Mouse (Mus musculus) heart, postnatal 14 days (tissue): ENCODE measurements around the gene Carnmt1. TPM values are rescaled to one million over a fixed set of nuclear protein-coding genes. Genes with fewer than 3 reads are reported as not detected.

Experiments used
- DNase-seq, 2 experiments: peaks; one replicate each; pipeline ENCODE4 v3.0.0; 2021 to 2022
- intact Hi-C: fragments of 180-260 bp; cut with DNase I; formaldehyde crosslinking; loops from one replicate; pipeline ENCODE4 v1.15.1; 2025
- total RNA-seq, 2 experiments: library from RNA; stranded (reverse); gene quantifications; 2 replicates each; pipeline ENCODE4 v1.2.3; 2021

Carnmt1 gene
- total RNA-seq, 2 experiments from 2014 or later = 23.1 to 24.7 TPM

DNA sequence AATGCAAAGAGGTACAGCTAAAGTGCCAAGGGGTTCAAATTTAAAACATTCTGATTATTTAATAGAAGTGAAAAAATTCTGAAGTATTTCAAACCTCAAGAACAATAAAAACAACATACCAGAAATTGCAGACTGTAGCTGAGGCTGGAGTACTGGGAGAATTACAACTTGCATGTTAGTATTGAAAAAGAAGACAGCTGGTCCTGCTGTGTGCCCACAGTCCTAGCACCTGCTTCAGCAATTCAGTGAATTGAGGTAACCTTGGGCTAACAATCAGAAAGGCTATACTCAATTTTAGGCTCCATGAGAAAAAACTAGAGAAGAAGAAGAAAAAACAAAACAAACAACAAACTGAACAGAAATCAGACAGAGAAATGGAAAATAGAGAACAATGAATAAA is 37.5 kb downstream of the Carnmt1 start:
- intact Hi-C loops = no loop called here

DNA sequence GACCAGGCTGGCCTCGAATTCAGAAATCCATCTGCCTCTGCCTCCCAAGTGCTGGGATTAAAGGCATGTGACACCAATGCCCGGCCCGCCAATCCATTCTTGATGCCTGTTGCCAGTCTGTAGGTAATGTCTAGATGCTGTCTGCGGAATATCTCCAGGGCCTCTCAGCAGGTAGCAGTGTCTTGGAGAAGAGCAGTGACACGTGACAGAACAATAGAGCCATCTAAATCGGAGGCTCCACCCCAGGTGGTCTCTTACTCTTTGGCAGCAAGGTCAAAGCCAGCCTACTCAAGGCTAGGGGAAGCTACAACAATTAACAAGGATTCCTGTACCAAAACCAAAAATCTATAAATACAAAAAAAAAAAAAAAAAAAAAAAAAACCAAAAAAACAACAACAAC is 40.3 kb downstream of the Carnmt1 start:
- DNase-seq = no peak
- intact Hi-C loops = loop anchor here (5.0 to 10.0 kb wide), 4 partner anchors 39 to 1316 kb away; partner anchors contain the start of genes Carnmt1 and Rfk

More for the DNA sequence above, 37.5 kb downstream of the Carnmt1 start:
- no peak for DNase-seq

GRCm38 (mm10) chr19:18711589-18711988 is 41.0 kb downstream of the Carnmt1 start:
- no peak for DNase-seq
- intact Hi-C loops = loop anchor here (5.0 to 10.0 kb wide), 4 partner anchors 39 to 1317 kb away; partner anchors contain the start of genes Carnmt1 and Rfk

DNA sequence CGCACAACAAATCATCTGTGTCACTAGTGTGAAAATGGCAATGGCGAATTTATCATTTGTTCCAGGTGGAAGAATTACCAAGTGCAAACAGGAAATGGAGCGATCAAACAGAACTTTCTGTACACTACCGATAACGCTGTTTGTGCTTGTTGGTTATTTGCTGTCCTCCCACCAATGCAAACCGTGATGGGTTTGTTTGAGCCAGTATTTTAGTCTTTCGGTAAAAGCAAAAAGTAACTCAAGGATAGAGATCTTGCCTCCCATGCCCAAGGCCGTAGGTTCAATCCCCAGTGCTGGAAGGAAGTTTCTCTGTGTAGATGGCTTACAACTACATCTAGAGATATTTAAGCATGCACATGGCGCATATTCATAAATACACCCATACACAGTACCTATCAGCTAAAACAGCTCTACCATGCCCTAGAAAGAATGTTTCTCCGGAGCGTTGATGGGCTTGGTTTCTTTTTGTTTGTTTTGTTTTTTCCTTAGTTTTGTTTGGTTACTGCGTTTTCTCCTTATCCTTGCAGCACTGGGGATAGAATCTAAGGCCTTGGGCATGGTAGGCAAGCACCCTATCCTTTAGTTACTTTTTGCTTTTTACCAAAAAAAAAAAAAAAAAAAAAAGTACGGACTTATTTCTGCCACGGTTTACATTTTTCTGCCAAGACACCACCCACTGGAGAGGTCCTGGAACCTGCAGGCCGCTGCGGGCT is 41.7 kb downstream of the Carnmt1 start:
- intact Hi-C loops = loop anchor here (5.0 to 10.0 kb wide), 4 partner anchors 40 to 1318 kb away; partner anchors contain the start of genes Carnmt1 and Rfk

GRCm38 (mm10) chr19:18712866-18713300 is 42.3 kb downstream of the Carnmt1 start, which contains the start of gene D030056L22Rik:
Gene D030056L22Rik (plus strand): TSS chr19:18713193.
- intact Hi-C loops = loop anchor here (5.0 to 10.0 kb wide), 4 partner anchors 41 to 1318 kb away; partner anchors contain the start of genes Carnmt1 and Rfk

More for the DNA sequence above, 41.7 kb downstream of the Carnmt1 start:
- DNase-seq = no peak

GRCm38 (mm10) chr19:18713357-18713756 is 42.8 kb downstream of the Carnmt1 start:
- DNase-seq = peak; percentile 64 to 66
- intact Hi-C loops = loop anchor here (5.0 to 10.0 kb wide), 4 partner anchors 41 to 1319 kb away; partner anchors contain the start of genes Carnmt1 and Rfk

More at GRCm38 (mm10) chr19:18712866-18713300, 42.3 kb downstream of the Carnmt1 start, which contains the start of gene D030056L22Rik:
- DNase-seq = peak; percentile 99

GRCm38 (mm10) chr19:18716374-18716773 is 45.8 kb downstream of the Carnmt1 start:
- DNase-seq = peak; percentile 66 to 79
- intact Hi-C loops = loop anchor here (10.0 kb wide), 1 partner anchor 1322 kb away; the partner anchor contains the start of gene Rfk

- intact Hi-C loops = no loop called here
- no peak for DNase-seq
Measured at GRCm38 (mm10) chr19:18720337-18720736, 49.8 kb downstream of the Carnmt1 start.

- no peak for DNase-seq
- intact Hi-C loops = no loop called here
Measured at GRCm38 (mm10) chr19:18725186-18725585, 54.6 kb downstream of the Carnmt1 start.

- DNase-seq = no peak
Measured at GRCm38 (mm10) chr19:18730255-18730654, 59.7 kb downstream of the Carnmt1 start.

GRCm38 (mm10) chr19:18731077-18731476 is 60.5 kb downstream of the Carnmt1 start:
- intact Hi-C loops = no loop called here
- no peak for DNase-seq

More at GRCm38 (mm10) chr19:18730255-18730654, 59.7 kb downstream of the Carnmt1 start:
- intact Hi-C loops = no loop called here

GRCm38 (mm10) chr19:18735901-18736300 is 65.3 kb downstream of the Carnmt1 start:
- intact Hi-C loops = no loop called here
- no peak for DNase-seq

GRCm38 (mm10) chr19:18739146-18739545 is 68.6 kb downstream of the Carnmt1 start:
- intact Hi-C loops = no loop called here
- DNase-seq = no peak

DNA sequence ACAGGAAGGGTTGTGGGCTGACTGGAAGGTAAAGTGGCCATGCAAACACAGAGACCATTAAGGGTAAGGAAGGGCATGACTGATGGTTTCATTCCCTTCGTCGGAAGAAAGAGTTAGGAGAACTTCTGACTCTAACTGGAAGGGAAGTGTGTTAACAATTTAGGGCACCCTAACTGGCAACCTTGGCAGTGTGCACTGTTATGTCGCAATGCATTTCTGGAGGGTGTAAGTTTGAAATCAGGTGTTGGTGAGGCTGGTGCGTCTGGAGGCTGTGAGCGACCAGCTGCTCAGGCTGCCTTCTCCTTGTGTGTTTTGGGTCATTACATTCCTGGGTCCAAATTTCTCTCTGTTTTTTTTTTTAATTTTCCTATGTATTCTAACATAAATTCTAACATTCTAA is 73.4 kb downstream of the Carnmt1 start:
- intact Hi-C loops = no loop called here
- no peak for DNase-seq

- intact Hi-C loops = no loop called here
- DNase-seq = no peak
Measured at GRCm38 (mm10) chr19:18746576-18747340, 76.2 kb downstream of the Carnmt1 start.

DNA sequence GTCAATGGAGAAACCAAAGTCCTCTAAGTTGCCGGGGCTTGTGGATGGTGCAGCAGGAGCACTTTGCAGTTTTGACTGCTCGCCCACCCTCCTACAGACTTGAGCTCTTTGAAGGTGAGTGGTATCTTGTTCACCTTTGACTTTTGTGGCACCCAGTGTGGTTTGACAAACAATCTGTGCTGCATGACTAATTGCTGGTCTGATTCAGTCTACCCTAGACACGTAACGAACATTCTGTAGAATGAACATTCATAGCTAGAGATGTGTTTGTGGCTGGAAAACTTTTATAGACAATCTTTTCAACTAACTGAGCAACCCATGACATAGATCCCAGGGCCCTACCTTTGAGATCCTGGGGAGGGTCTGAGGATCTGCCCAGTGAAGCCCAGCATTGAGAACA is 76.8 kb downstream of the Carnmt1 start:
- intact Hi-C loops = no loop called here
- DNase-seq = no peak

DNA sequence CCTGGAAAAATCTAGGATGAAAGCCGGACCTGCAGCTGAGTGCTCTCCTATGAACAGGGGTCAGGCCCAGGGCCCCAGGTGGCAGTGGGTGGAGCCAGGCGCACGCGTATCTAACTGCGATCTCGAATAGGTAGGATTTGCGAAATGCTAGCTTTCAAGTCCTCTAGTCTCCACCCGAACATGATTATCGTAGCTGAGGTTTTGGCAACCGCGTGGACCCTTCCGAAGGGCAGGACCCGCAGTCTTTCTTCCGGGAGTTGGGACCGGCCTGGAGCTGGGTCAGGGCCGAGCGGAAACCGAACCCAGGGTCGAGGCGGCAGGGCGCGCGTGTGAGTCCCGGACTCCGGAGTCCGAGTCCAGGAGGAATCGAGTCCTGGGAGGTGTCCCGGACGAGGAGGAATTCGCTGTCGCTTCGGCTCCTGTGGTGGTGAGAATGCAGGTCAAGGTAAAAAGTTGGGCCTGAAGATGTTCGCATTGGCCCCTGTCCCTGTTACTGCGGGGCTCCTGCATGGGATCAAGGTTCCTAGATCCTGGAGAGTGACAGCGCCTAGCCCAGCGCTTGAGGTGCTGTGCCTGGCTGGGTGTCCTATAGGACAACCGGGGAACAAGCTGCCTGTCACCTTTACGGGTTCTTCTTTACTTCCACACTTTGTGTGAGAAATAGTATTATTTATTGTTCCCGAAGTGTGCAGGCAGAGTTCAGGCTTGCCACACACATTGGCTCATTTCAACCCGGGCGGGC is 79.2 kb downstream of the Carnmt1 start, which contains the start of gene Trpm6:
Gene Trpm6, plus strand, starts transcription at position 386 of the 742 bp plus-strand sequence.
- intact Hi-C loops = no loop called here
- DNase-seq = peak in 1 of 2 experiments; percentile 7
